Mouse (Mus musculus) adrenal gland, postnatal 14 days (tissue): Measurements from ENCODE around the gene Tenm2. TPM values are rescaled to one million over a fixed set of nuclear protein-coding genes. Genes with fewer than 3 reads are reported as not detected.

ENCODE experiments used
- DNase-seq: peaks from one replicate; pipeline ENCODE4 v3.0.0; 2021; ENCODE audit warnings: mixed read lengths
- total RNA-seq: library from RNA; stranded (reverse); gene quantifications from 2 replicates; pipeline ENCODE4 v1.2.3, GENCODE M21; 2021

Tenm2 gene
- total RNA-seq, 1 experiment from 2014 or later = 0.41 TPM

DNA sequence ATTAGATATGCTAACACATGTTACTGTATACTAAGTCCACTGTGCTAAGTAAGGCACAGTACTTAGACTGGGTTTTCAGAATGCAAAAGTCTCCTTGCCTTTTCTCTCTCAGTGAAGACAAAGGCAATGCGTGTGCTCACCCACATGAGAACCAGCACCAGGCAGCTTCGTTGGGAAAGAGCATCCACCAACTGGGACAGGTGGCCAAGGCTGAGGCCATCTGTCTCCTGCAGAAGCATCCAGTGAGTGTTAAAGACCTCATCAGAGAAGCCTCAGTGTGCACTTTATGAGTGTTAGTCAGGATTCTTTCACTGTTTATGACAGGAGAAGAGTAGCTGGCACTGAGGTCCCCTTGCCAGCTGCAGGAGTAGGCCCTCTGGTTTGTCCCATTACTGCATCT, 669.6 kb downstream of the Tenm2 start:
- DNase-seq = no peak

DNA sequence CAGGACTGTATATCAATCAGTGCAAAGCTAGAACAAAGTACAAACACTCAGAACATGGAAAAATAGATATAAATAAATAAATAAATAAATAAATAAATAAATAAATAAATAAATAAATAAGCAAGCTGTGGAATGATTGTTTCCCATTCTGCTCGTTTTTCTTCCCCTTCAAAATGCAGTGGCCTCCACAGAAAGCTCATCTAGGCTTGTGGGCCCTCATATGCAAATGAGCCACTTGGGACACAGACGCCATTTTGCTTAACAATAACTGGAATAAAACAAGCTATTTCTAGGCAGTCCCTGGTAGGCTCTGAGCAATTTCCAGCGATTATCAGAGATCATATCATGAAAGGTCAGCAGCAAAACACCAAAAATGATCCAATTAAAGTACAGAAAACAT, 672.9 kb downstream of the Tenm2 start:
- no peak for DNase-seq

DNA sequence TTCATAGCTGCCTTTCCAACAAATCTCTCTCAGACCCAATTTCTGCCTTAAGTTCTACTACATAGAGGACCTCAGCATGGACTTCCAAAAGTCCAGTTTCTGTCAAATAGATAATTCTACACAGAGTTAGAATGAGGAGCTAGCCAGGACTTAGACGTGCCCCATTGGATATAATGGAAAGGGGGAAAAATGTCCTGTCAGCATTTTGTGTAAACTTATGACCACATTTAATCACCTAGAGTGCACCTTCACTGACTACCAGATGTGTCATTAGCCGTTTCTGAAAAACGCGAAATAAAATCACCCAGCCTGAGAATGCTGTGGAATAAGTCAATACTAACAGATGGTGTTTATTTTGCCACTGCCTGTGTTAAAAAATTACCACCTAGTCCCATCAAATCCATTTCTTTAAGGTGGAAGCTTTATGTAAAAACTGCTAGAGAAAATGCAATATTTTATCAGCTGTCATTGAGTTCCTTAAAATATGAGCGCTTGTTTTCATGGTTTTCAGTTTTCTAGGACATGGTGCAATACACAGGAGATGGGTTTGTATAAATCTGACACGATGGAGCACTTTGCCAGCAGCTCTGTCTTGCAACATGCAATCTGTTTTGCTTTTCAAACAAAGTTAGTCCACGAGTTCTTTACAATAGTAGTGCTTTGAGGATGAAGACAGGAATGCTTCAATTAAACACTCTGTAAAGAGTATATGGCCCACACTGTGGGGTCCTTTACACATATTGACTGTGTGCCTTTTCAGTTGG, 674.8 kb downstream of the Tenm2 start:
- no peak for DNase-seq

DNA sequence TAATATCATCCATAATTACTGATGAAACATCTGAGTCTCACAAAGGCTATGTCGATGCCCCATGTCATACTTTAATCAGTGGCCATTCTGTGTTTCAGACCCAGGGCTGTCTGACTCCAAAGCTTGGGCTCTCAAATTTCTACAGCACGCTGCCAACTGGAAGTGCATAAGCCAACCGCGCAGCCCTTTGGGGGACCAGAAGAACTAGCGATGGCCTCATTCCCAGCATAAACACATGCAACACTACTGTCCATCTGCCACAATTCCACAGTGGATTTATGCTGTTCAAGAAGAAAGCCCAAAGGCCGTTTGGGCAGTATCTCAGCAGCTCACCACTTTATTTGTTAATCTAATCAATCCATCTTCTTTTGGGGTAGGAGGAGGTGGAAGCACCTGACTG, 678.4 kb downstream of the Tenm2 start:
- DNase-seq = no peak

DNA sequence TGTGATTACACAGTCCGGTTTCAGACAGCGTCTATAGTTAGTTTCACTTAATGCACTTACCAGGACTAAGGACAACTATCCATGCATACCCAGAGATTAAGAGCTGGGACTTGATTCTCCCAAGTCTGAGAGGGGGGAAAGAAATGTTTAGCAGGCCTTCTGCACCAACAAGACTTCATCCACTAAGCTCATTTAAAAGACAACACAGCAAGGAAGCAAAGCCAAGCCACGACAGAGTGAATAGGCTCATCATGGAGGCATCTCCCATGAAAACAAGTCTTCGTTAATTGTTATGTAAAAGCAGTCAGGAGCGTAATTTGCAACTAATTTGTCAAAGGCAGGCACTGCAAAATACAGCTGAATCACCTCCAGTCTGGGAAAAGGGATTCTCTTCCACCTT, 682.5 kb downstream of the Tenm2 start:
- no peak for DNase-seq

DNA sequence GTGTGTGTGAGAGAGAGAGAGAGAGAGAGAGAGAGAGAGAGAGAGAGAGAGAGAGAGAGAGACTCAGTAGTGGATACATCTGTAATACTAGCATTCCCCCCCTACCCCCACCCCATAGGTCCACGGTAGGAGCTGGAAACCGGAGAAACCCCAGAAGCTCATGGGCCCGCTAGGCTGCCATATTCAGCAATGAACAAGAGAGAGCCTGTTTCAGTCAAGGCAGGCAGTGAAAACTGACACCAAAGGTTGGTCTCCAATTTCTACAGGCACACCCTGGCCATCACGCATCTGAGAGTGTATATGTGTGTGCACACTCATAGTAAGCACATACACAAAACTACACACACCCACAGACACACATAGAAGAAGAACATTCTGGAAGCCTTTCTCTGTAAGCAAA, 685.1 kb downstream of the Tenm2 start:
- DNase-seq = no peak

DNA sequence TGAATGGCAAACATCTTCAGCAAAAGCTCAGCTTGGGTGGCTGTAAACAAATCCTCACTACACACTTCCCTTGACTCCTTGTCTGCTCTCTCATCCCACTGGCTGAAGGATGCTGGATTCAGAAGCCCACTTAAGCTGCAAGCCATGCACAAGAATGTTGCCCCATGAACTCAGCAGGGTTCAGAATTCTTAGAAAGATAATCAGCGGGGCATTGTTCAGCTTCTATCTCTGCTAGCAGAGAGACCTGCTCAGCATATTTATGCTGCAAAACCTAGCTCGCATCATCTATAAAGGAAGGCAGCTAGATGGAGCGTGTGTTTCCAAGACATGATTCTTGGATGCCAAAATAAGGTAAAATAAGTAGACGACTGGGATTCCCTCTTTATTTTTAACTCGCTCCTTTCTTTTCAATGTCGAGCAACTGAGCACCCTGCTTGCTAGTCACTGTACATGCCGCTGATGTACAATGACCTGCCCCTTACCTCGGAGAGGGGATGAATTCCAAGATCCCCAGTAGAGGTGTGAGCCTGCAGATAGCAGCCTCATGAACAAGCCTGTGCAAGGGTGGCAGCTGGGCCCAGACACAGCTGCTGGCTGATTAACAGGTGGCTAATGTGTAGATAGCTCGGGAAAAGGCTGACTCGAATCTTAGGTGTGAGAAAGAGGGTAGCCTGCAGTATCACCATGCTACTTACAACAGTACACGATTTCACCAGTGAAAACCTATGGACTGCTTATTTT, 686.2 kb downstream of the Tenm2 start:
- DNase-seq = no peak

DNA sequence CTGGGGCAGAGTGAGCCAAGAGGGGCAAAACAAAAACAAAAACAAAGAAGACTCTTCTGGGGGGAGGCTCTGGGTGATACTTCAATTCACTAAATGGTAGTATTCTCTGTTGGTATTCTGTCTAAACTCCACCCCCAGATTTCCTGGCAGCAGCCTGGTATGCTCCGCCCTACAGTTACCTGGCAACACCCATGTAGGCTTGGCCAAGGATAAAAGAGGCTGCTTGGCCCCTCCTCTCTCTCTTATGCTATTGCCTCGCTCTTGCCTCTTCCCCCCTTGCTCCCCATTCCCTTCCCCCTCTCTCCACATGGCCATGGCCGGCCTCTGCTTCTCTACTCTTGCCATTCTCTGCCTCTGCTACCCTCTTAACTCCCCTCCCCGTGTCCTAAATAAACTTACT, 687.6 kb downstream of the Tenm2 start:
- DNase-seq = no peak

DNA sequence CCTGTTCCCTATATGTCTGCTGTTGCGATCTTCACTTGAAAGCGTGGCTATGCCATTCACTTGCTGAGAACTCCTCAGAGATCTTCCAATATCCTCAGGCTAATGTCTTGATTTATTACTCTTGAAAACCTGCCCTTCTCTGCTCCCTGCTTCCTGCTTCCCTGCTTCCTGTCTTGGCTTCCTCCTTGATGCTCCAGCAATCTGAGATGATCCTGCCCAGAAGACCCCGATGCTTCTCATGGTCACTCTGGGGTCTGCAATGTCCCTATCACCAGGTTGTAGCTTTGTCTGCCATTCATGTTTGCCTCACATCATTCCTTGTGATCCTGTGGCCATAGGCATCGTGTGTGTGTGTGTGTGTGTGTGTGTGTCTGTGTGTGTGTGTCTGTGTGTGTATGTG, 697.6 kb downstream of the Tenm2 start:
- no peak for DNase-seq

DNA sequence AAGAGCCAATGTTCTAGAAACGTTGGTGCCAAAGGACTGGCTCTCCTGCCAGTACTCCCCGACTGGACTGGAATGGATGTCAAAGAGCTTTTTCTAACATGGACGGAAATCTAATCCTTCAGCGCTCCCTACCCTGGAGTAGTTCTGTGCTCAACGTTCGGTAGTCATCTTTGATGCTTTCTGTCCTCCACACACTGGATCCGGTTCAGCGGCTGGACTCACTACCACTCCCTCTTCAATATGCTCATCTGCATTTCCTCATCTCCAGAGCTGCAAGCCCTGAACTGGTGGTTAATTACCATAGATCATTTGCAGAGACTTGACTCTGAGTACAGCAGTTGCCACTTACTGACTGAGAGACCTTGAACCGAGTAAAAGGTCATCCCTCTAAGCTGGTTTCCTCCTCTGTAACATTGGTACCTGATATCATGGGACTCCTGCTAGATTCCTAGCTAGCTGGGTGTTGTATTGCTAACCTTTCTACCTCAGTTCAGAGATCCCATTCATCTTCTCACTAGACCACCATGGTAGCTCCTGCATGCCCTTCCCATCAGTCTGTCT, 698.1 kb downstream of the Tenm2 start:
- no peak for DNase-seq

DNA sequence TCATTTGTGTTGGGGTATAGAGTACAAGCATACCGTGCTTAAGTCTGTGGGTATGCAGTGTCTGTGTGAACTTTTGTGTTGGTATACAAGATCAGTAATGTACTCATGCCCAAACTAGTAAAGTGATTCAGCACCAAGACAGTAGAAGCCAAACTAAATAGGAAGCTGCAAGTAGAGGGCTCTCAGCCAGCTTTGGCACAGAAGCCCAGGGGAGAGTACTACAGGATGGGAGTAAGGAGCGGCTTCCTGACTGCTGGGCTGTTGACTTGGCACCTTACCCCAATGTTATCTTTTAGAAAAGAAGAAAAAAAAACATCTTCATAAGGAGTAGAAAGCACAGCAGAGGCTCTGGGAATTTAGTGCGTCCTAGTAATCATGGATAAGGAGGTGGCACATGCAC, 700.2 kb downstream of the Tenm2 start:
- peak; percentile 13 for DNase-seq

DNA sequence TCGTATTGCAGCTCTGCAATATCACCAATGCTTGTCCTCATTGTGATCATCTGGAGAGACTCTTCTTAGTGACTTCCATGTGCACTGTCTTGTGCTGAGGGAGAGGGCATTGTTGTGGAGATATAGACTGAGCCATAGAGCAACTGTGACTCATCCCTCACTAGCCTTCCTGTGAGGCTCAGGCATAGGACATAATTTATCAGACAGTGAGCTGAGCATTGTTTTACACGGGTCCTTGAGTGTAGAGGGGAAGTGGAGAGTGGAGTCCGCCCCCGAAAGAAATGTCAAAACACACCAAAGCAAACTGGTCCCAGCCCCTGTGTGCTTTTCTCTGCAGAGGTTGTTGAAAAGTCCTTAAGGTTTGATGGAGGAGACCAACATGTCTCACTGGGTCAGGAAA, 704.1 kb downstream of the Tenm2 start:
- no peak for DNase-seq

DNA sequence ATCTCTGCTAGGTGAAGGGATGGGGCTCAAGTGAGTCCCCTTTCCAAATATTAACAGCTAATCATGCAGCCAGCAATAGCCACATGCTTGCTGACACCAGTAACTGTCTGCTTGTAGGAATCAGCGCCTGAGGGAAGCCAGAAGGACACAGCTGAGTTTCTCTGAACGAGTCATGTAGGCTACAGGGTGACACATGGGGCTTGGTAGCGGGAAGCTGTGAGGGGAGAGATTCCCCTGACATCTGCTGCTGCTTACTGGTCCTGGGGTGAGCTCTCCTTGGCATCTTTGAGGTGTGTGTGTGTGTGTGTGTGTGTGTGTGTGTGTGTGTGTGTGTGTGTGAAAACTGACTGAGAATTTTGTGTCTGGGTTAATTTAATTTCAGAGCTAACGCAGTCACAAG, 708.3 kb downstream of the Tenm2 start:
- DNase-seq = no peak

DNA sequence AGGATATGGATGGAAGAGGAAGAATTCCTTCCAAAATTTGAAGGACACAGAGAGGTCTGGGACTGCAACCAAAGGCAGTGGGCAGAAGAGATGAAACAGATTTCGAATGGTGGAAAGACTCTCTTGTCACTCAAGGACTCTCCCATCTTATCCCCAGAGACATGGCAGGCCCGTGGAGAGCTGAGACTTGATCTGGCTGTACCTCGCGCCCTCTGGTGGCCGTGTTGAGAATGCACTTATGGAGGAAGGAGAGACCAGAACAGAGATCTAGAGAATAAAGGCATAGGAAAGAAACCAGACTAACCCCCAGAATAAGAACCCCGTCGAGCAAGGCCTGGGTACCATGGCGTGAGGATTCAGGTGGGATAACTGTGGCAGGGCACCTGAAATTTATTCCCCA, 709.4 kb downstream of the Tenm2 start:
- DNase-seq = peak; percentile 89

DNA sequence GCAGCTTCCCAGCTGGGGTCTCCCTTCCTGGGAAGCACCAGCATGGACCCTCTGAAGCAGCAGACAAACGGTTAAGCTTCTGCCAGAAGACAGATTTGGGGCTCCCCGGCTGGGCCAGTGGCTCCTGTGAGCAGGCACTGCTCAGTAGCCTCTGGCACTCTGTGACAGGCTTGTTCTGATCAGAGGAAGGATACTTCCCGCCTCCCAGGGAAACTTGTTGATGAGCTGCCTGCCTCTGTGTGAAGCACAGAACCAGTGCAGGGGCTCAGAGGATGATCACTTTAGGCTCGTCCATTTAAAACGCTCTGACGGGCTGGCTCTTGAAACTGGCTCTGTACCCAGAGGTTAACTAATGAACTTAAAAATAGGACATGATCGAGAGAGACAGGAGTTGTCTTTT, 723.3 kb downstream of the Tenm2 start:
- DNase-seq = no peak

DNA sequence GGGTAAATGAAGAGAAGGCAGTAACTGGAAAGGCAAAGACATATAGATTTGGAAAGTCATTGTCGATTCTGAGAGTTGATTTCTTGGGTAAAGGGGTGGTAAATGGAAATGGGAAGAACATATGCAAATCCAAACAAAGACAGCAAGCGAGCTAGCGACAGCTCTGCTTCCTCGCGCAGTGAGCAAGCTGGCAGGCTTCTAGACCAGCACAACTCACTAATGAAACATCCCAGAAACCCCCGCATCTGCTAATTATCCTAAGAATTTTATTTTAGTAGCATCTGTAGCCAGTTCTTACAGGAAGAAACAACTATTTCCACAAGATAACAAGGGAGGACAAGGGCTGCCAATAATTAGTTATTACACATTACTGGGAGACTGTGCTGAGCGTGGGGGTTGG, 727.5 kb downstream of the Tenm2 start:
- DNase-seq = no peak

DNA sequence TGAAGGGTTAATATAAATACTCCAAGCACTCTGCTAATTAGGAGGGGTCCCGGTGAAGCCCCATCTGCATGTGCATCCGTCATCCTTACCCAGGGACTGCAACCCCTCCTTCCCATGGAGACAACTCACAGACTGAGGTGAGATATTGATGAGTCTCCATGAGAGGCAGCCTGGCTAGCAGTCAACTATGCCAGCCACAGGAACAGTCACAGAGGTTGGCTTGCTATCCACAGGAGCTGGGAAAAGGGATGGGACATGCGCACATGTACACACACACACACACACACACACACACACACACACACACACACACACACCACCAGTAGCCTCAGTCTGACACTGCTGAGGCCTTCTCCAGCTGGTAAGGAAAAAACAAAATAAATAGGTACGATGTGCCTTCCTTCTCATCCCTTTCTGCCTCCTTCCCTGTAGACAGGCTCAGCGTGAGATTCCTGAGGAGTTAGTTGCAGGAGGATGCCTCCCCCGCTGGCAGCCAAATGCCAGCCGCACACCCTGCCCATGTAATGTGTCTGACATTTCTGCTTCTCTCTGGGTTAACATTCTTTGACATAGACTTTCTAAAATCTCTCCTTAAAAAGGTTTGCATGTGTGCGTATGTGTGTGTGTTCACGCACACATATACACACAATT, 740.7 kb downstream of the Tenm2 start:
- DNase-seq = no peak

DNA sequence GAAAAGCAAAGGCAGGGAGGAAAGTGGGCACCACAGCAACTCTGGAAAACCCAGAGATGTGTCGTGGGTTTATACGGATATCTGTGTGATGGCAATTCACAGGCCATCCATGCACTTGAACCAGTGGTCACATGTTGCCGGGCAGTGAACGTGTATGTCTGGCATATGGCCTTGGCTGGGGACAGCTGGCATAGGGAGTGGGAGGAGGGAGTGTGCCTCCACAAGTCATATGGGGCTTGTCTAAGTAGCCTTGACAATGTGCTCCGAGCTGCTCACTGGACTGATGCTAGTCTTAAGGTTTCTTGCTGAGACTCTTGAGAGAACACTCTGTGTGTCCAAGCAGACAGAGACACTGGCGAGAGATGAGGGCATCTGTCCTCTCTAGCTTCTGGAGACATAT, 743.5 kb downstream of the Tenm2 start:
- DNase-seq = no peak

DNA sequence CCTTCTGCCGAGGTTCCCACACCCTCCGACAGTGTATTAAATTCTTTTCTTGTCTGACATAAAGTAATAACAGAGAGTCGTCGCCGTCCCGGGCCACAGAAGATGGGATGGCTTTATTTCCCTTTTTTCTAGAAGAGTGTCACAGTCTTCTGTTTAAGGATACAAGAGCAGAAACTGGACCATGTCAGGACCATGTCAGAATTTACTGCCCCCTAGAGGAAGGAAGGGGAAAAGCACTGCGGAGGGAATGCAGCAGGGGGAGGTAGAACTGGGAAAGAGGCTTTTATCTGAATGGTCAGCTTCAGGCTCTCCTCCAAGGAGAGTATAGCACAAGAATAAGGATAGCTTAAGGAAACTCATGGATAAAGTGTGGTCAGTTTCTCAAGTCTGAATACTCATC, 745.7 kb downstream of the Tenm2 start:
- DNase-seq = peak; percentile 47

DNA sequence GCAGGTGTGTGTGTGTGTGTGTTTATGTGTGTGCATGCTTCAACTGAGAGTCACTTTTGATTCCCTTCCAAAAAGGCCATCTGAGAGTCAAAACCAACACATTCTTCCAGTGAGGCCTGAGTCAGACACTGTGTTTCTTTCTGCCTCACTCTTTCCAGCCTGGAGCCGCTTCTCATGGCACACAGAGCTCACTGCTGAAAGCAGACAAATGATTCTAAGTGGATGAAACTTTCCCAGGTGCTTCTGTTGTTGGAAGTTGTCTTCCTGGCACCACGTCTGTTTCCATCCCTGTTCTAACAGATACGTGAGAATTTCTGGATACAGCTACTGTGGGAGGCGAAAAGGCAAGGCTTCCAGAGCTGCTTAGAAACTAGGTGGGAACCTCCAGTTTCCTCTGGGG, 747.1 kb downstream of the Tenm2 start:
- DNase-seq = no peak

DNA sequence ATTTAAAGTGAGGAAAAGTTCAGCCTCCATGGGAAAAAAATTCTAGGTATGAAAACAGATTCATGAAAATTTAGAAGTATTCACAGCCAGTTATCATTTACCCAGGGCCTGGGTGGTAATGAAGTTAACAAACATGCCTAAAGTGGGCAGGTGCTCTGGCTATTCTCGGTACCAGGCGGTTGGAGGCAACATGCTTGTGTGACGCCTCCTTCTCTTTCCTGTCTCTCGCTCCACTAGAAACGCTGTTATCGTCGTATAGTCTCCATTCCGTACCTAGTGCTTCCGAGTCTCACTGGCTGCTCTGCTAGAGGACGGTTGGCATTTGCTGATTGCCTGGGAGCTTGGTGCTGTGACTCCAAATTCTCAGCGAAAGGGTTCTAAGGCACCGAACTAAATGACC, 749.7 kb downstream of the Tenm2 start:
- no peak for DNase-seq

DNA sequence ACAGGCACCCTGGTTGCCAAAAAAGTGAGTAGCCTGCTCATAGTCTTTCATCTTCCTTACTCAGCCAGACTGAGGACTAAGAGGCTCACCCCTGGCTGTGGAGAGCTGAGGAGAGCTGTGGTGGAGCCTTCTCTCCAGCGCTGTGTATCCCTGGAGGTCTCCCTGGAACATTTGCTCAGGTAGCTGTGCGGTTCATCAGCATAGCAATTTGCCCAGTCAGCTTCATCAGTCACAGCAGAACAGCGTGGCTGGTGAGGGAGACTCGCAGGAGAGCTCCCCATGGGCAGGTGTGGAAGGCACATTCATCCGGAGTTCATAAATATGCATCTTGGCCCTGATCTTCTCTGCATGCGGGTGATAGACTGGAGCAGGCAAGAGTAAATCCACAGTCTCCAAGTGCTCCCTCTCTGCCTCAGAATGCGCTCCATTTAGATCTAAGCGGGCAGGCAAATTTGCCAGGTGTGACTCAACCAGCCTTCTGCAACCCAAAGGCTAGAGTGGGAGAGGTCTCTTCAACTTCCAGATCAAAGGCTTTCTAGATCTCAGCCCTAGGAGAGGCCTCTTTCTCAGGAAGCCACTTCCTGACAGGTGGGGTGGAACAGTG, 751.2 kb downstream of the Tenm2 start:
- no peak for DNase-seq

DNA sequence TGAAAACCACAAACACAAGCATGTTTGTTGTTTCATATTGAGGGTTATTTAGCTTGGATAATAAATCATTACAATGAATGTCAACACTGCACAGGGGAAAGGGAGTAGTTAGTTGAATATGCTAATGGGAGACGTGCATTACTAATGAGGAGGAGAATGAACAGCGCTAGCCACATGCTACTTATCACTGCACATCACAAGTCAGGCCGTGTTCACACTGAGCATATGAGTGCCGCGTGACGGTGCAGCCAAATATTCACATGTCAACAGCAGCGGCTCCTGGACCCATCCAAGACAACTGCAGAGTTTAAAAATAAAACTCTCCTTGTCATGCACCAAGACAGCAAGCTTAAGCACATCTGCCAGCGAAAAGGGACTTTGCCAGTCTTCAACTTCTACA, 753.6 kb downstream of the Tenm2 start:
- no peak for DNase-seq
